Mouse (Mus musculus): ENCODE data around the gene Pld4.

DNA sequence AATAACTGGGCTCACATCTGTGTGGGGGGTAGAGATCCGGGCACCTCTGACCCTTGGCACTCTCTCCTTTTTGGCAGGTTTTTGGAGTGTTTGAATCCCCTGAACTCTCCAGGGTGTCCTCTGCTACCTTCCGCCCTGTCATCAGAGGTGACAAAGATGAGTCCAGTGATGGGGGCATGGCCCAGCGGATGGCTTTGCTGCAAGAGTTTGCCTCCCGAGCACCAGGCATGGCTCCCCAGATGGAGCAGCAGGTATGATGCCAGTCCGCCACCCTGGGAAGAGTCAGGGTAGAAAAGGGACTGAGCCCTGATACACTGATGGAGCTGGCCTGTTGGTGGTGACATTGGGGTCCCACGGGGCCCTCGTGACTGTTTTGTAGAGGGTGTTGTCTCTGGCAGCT, 23.4 kb upstream of the Pld4 start:
- TF ChIP-seq POLR2A (IDR thresholded peaks at IDR 0.05; ENCODE audit: control insufficient read depth, low read depth, low read length) (no peak), CTCF (IDR thresholded peaks at IDR 0.05; ENCODE audit: control insufficient read depth, insufficient read depth, insufficient replicate concordance, low read depth, low read length) (no peak)
